Mouse (Mus musculus): ENCODE measurements around the gene Ino80d. TPM values are rescaled to one million over a fixed set of nuclear protein-coding genes. Genes with fewer than 3 reads are reported as not detected.
A peak's percentile ranks its signal among the peaks of the same experiment; 100 is the strongest.

Ino80d gene
- total and polyA plus RNA-seq, 2 experiments from 2014 or later = 5.8 to 7.3 TPM

GRCm38 (mm10) chr1:63032929-63033328, 81.5 kb downstream of the Ino80d start:
- Histone ChIP-seq H3K36me3 (replicated peaks; ENCODE audit: control insufficient read depth, insufficient read depth, low read length) (no peaks in the 10 kb centered on the region), H3K4me3 (ENCODE audit: low read depth, low read length) (no peak overlapping the region), H3K4me1 (ENCODE audit: control insufficient read depth, insufficient read depth) (no peaks in the 10 kb centered on the region), H3K27me3 (ENCODE audit: control insufficient read depth, insufficient read depth, low read length) (no peaks in the 10 kb centered on the region), H3K27ac (ENCODE audit: low read depth) (no peak overlapping the region), H3K9ac (replicated peaks; ENCODE audit: low read depth, low read length) (no peak overlapping the region), H3K4me2 (ENCODE audit: low read depth, low read length) (no peak overlapping the region), H3K9me3 (replicated peaks; ENCODE audit: control insufficient read depth, low read length) (no peaks in the 10 kb centered on the region)
- ATAC-seq (ENCODE audit: insufficient read depth, low read depth) (no peak), DNase-seq (ENCODE audit: low spot score) (no peak)
- WGBS = 80% methylated on average over 3 of the region's 3 CpGs
- TF ChIP-seq CTCF (IDR thresholded peaks at IDR 0.05; ENCODE audit: low read depth) (no peak), EP300 (IDR thresholded peaks at IDR 0.05; ENCODE audit: low read depth) (no peak)

GRCm38 (mm10) chr1:63019916-63020315, 94.6 kb downstream of the Ino80d start:
- Histone ChIP-seq H3K27ac (ENCODE audit: low read depth) (no peak overlapping the region), H3K9me3 (replicated peaks; ENCODE audit: control insufficient read depth, low read length) (no peaks in the 10 kb centered on the region), H3K4me2 (ENCODE audit: low read depth, low read length) (no peak overlapping the region), H3K36me3 (replicated peaks; ENCODE audit: control insufficient read depth, insufficient read depth, low read length) (no peaks in the 10 kb centered on the region), H3K4me1 (ENCODE audit: control insufficient read depth, insufficient read depth) (no peaks in the 10 kb centered on the region), H3K27me3 (ENCODE audit: control insufficient read depth, insufficient read depth, low read length) (no peaks in the 10 kb centered on the region), H3K4me3 (ENCODE audit: low read depth, low read length) (no peak overlapping the region), H3K9ac (replicated peaks; ENCODE audit: low read depth, low read length) (no peak overlapping the region)
- 58% methylated on average over 2 of the region's 2 CpGs for WGBS
- DNase-seq (ENCODE audit: low spot score) = no peak
- TF ChIP-seq EP300 (IDR thresholded peaks at IDR 0.05; ENCODE audit: low read depth) (no peak), CTCF (IDR thresholded peaks at IDR 0.05; ENCODE audit: low read depth) (no peak)
- no peak for ATAC-seq (ENCODE audit: insufficient read depth, low read depth)

- Histone ChIP-seq H3K4me3 (ENCODE audit: low read depth, low read length) (no peak overlapping the region), H3K4me1 (ENCODE audit: control insufficient read depth, insufficient read depth) (no peaks in the 10 kb centered on the region), H3K36me3 (replicated peaks; ENCODE audit: control insufficient read depth, insufficient read depth, low read length) (no peaks in the 10 kb centered on the region), H3K27me3 (ENCODE audit: control insufficient read depth, insufficient read depth, low read length) (no peaks in the 10 kb centered on the region), H3K9me3 (replicated peaks; ENCODE audit: control insufficient read depth, low read length) (no peaks in the 10 kb centered on the region), H3K9ac (replicated peaks; ENCODE audit: low read depth, low read length) (no peak overlapping the region), H3K27ac (ENCODE audit: low read depth) (no peak overlapping the region), H3K4me2 (ENCODE audit: low read depth, low read length) (no peak overlapping the region)
- no peak for TF ChIP-seq CTCF (IDR thresholded peaks at IDR 0.05; ENCODE audit: low read depth)
- TF ChIP-seq EP300 (IDR thresholded peaks at IDR 0.05; ENCODE audit: low read depth) = no peak
- DNase-seq (ENCODE audit: low spot score) = no peak
- ATAC-seq (ENCODE audit: insufficient read depth, low read depth) = no peak
- 47% methylated on average over 12 of the region's 12 CpGs for WGBS
Measured at GRCm38 (mm10) chr1:63005013-63005646, 109.3 kb downstream of the Ino80d start.

- WGBS = 69% methylated on average over 3 of the region's 3 CpGs
- no peak overlapping the region for H3K4me3 ChIP-seq (ENCODE audit: low read depth, low read length)
- no peak overlapping the region for H3K9ac ChIP-seq (replicated peaks; ENCODE audit: low read depth, low read length)
- no peaks in the 10 kb centered on the region for H3K9me3 ChIP-seq (replicated peaks; ENCODE audit: control insufficient read depth, low read length)
- H3K4me1 ChIP-seq (ENCODE audit: control insufficient read depth, insufficient read depth) = no peaks in the 10 kb centered on the region
- H3K27ac ChIP-seq (ENCODE audit: low read depth) = no peak overlapping the region
- no peaks in the 10 kb centered on the region for H3K27me3 ChIP-seq (ENCODE audit: control insufficient read depth, insufficient read depth, low read length)
- H3K36me3 ChIP-seq (replicated peaks; ENCODE audit: control insufficient read depth, insufficient read depth, low read length) = no peaks in the 10 kb centered on the region
- H3K4me2 ChIP-seq (ENCODE audit: low read depth, low read length) = no peak overlapping the region
- no peak for TF ChIP-seq EP300 (IDR thresholded peaks at IDR 0.05; ENCODE audit: low read depth)
- no peak for TF ChIP-seq CTCF (IDR thresholded peaks at IDR 0.05; ENCODE audit: low read depth)
- ATAC-seq (ENCODE audit: insufficient read depth, low read depth) = no peak
- no peak for DNase-seq (ENCODE audit: low spot score)
Measured at GRCm38 (mm10) chr1:63001874-63002273, 112.6 kb downstream of the Ino80d start.

- WGBS = 32% methylated on average over 1 of the region's 1 CpGs
- peak overlapping the region; percentile 83 for H3K27ac ChIP-seq (ENCODE audit: low read depth)
Measured at GRCm38 (mm10) chr1:62993348-62993747, 121.1 kb downstream of the Ino80d start.

GRCm38 (mm10) chr1:62992648-62993047, 121.8 kb downstream of the Ino80d start:
- Histone ChIP-seq H3K27me3 (ENCODE audit: control insufficient read depth, insufficient read depth, low read length) (no peaks in the 10 kb centered on the region), H3K9me3 (replicated peaks; ENCODE audit: control insufficient read depth, low read length) (no peaks in the 10 kb centered on the region), H3K4me3 (ENCODE audit: low read depth, low read length) (no peak overlapping the region), H3K4me1 (ENCODE audit: control insufficient read depth, insufficient read depth) (peaks cover 17% of the 10 kb centered on the region), H3K36me3 (replicated peaks; ENCODE audit: control insufficient read depth, insufficient read depth, low read length) (no peaks in the 10 kb centered on the region), H3K4me2 (ENCODE audit: low read depth, low read length) (0 out of 2 replicates have a peak overlapping the region, but pooled peaks have one; percentile 6), H3K27ac (ENCODE audit: low read depth) (peak overlapping the region; percentile 83), H3K9ac (replicated peaks; ENCODE audit: low read depth, low read length) (0 out of 2 replicates have a peak overlapping the region, but pooled peaks have one; percentile 25)
- WGBS = 12% methylated on average over 5 of the region's 5 CpGs
- ATAC-seq (ENCODE audit: insufficient read depth, low read depth) (peak; percentile 87), DNase-seq (ENCODE audit: low spot score) (peak; percentile 78)
- TF ChIP-seq CTCF (IDR thresholded peaks at IDR 0.05; ENCODE audit: low read depth) (no peak), EP300 (IDR thresholded peaks at IDR 0.05; ENCODE audit: low read depth) (peak; percentile 82)

More at GRCm38 (mm10) chr1:62993348-62993747, 121.1 kb downstream of the Ino80d start:
- TF ChIP-seq EP300 (IDR thresholded peaks at IDR 0.05; ENCODE audit: low read depth) (no peak), CTCF (IDR thresholded peaks at IDR 0.05; ENCODE audit: low read depth) (no peak)
- 0 out of 2 replicates have a peak, but pooled peaks have one; percentile 6 for ATAC-seq (ENCODE audit: insufficient read depth, low read depth)
- peaks cover 17% of the 10 kb centered on the region for H3K4me1 ChIP-seq (ENCODE audit: control insufficient read depth, insufficient read depth)
- no peak overlapping the region for H3K4me3 ChIP-seq (ENCODE audit: low read depth, low read length)
- no peak for DNase-seq (ENCODE audit: low spot score)
- no peaks in the 10 kb centered on the region for H3K27me3 ChIP-seq (ENCODE audit: control insufficient read depth, insufficient read depth, low read length)
- H3K9me3 ChIP-seq (replicated peaks; ENCODE audit: control insufficient read depth, low read length) = no peaks in the 10 kb centered on the region
- H3K9ac ChIP-seq (replicated peaks; ENCODE audit: low read depth, low read length) = no peak overlapping the region
- no peak overlapping the region for H3K4me2 ChIP-seq (ENCODE audit: low read depth, low read length)
- no peaks in the 10 kb centered on the region for H3K36me3 ChIP-seq (replicated peaks; ENCODE audit: control insufficient read depth, insufficient read depth, low read length)

All from heart, postnatal 0 days (tissue).